Mouse (Mus musculus) CH12.LX (cell line): ENCODE data around the gene Sart3. TPM values are rescaled to one million over a fixed set of nuclear protein-coding genes. Genes with fewer than 3 reads are reported as not detected.

ENCODE experiments used
- DNase-seq: peaks from one replicate; pipeline ENCODE4 v3.0.0-alpha.2; 2013; ENCODE audit errors: extremely low read depth
- H3K27ac ChIP-seq: 2 replicates; pipeline ENCODE4 v1.5.1; 2012; ENCODE audit warnings: low read depth, mild to moderate bottlenecking, control low read depth, moderate library complexity; ENCODE audit not compliant: insufficient read depth
- H3K27me3 ChIP-seq: replicated peaks from 2 replicates; pipeline ENCODE3; 2012; ENCODE audit warnings: inconsistent platforms
- H3K36me3 ChIP-seq, 2 experiments: replicated peaks in 1 of 2; 2 replicates each; pipeline versions ENCODE3 to v1.6.1; 2012; ENCODE audit warnings: inconsistent platforms in 1 of 2, low read length in 1 of 2, mild to moderate bottlenecking in 1 of 2, mixed read lengths in 1 of 2, moderate library complexity in 1 of 2; ENCODE audit not compliant: control insufficient read depth in 1 of 2, insufficient read depth in 1 of 2
- H3K4me1 ChIP-seq, 2 experiments: 2 replicates each; pipeline ENCODE4 v1.6.1; 2012; ENCODE audit warnings: inconsistent platforms in 1 of 2, moderate library complexity in 1 of 2; ENCODE audit not compliant: insufficient read depth in 2 of 2, control insufficient read depth in 1 of 2
- H3K4me2 ChIP-seq: 2 replicates; pipeline ENCODE4 v1.6.1; 2012; ENCODE audit warnings: low read depth, mild to moderate bottlenecking, control low read depth; ENCODE audit not compliant: poor library complexity, insufficient read depth, severe bottlenecking
- H3K4me3 ChIP-seq, 3 experiments: fragments of 150-350 bp in 1 of 3; sonication (generic) in 1 of 3; replicated peaks in 1 of 3; 2 replicates each; pipeline versions ENCODE3 to v1.5.1; 2011 to 2012; ENCODE audit warnings: low read depth in 2 of 3, low read length in 2 of 3, mild to moderate bottlenecking in 2 of 3, moderate library complexity in 2 of 3, control low read depth in 1 of 3, improper control_type of control experiment in 1 of 3, inconsistent platforms in 1 of 3, mixed read lengths in 1 of 3; ENCODE audit not compliant: poor library complexity in 1 of 3
- H3K79me2 ChIP-seq: replicated peaks from 2 replicates; pipeline ENCODE4 v1.6.1; 2012; ENCODE audit warnings: mild to moderate bottlenecking, moderate library complexity; ENCODE audit not compliant: control insufficient read depth, poor library complexity, insufficient read depth, severe bottlenecking; ENCODE audit errors: extremely low read depth
- H3K9ac ChIP-seq: 2 replicates; pipeline ENCODE4 v1.6.1; 2012; ENCODE audit warnings: low read depth, mild to moderate bottlenecking, control low read depth, moderate library complexity; ENCODE audit not compliant: insufficient read depth
- H3K9me3 ChIP-seq: replicated peaks from 2 replicates; pipeline ENCODE3; 2012; ENCODE audit warnings: low read length, inconsistent platforms, mixed read lengths
- CTCF ChIP-seq, 2 experiments: IDR thresholded peaks in 1 of 2; conservative IDR thresholded peaks in 1 of 2; 2 replicates each; pipeline ENCODE4 v1.5.1; 2011 to 2012; ENCODE audit warnings: low read depth in 2 of 2, low read length in 2 of 2, improper control_type of control experiment in 1 of 2, inconsistent platforms in 1 of 2, mild to moderate bottlenecking in 1 of 2, moderate library complexity in 1 of 2
- E2F4 ChIP-seq: IDR thresholded peaks from 2 replicates; pipeline ENCODE4 v1.6.1; 2011; ENCODE audit warnings: low read depth, low read length, improper control_type of control experiment; ENCODE audit not compliant: insufficient replicate concordance
- ELF1 ChIP-seq: IDR thresholded peaks from 2 replicates; pipeline ENCODE4 v1.6.1; 2014; ENCODE audit warnings: low read depth, mild to moderate bottlenecking, inconsistent platforms, low read length, improper control_type of control experiment
- EP300 ChIP-seq: IDR thresholded peaks from 2 replicates; pipeline ENCODE4 v1.6.1; 2011; ENCODE audit warnings: low read length, improper control_type of control experiment
- ETS1 ChIP-seq: conservative IDR thresholded peaks from 2 replicates; pipeline ENCODE4 v1.6.1; 2012; ENCODE audit warnings: low read depth, mild to moderate bottlenecking, inconsistent platforms, low read length, improper control_type of control experiment, moderate library complexity
- HCFC1 ChIP-seq: IDR thresholded peaks from 2 replicates; pipeline ENCODE4 v1.6.1; 2012; ENCODE audit warnings: low read depth, mild to moderate bottlenecking, inconsistent platforms, low read length, improper control_type of control experiment
- IRF4 ChIP-seq: IDR thresholded peaks from 2 replicates; pipeline ENCODE4 v1.6.1; 2014; ENCODE audit warnings: low read depth, mild to moderate bottlenecking, inconsistent platforms, low read length, improper control_type of control experiment
- JUND ChIP-seq: conservative IDR thresholded peaks from 2 replicates; pipeline ENCODE4 v1.6.1; 2011; ENCODE audit warnings: low read depth, low read length, improper control_type of control experiment
- KAT2A ChIP-seq: IDR thresholded peaks from 2 replicates; pipeline ENCODE4 v1.6.1; 2012; ENCODE audit warnings: low read length, improper control_type of control experiment, inconsistent platforms; ENCODE audit not compliant: insufficient replicate concordance
- NRF1 ChIP-seq: IDR thresholded peaks from 2 replicates; pipeline ENCODE4 v1.6.1; 2014; ENCODE audit warnings: low read depth, mild to moderate bottlenecking, inconsistent platforms, low read length, improper control_type of control experiment, moderate library complexity
- PAX5 ChIP-seq: IDR thresholded peaks from 2 replicates; pipeline ENCODE4 v1.6.1; 2012; ENCODE audit warnings: low read length, inconsistent platforms, mixed read lengths
- POLR2A ChIP-seq: IDR thresholded peaks from 2 replicates; pipeline ENCODE4 v1.6.1; 2011; ENCODE audit warnings: low read depth, mild to moderate bottlenecking, improper control_type of control experiment, low read length
- POLR2AphosphoS2 ChIP-seq: IDR thresholded peaks from 2 replicates; pipeline ENCODE4 v1.6.1; 2011; ENCODE audit warnings: low read depth, low read length, improper control_type of control experiment
- RAD21 ChIP-seq: IDR thresholded peaks from 2 replicates; pipeline ENCODE4 v1.6.1; 2011; ENCODE audit warnings: low read depth, mild to moderate bottlenecking, low read length, improper control_type of control experiment, moderate library complexity
- RCOR1 ChIP-seq: conservative IDR thresholded peaks from 2 replicates; pipeline ENCODE4 v1.6.1; 2012; ENCODE audit warnings: low read depth, mild to moderate bottlenecking, inconsistent platforms, low read length, improper control_type of control experiment
- SIN3A ChIP-seq: IDR thresholded peaks from 2 replicates; pipeline ENCODE4 v1.6.1; 2012; ENCODE audit warnings: low read length, improper control_type of control experiment, inconsistent platforms
- SMC3 ChIP-seq: IDR thresholded peaks from 2 replicates; pipeline ENCODE4 v1.6.1; 2011; ENCODE audit warnings: low read depth, low read length, improper control_type of control experiment
- TBP ChIP-seq: conservative IDR thresholded peaks from 2 replicates; pipeline ENCODE4 v1.6.1; 2011; ENCODE audit warnings: low read depth, low read length, improper control_type of control experiment
- ZC3H11A ChIP-seq: IDR thresholded peaks from 2 replicates; pipeline ENCODE4 v1.6.1; 2012; ENCODE audit warnings: low read depth, mild to moderate bottlenecking, inconsistent platforms, low read length, improper control_type of control experiment
- ZMIZ1 ChIP-seq: IDR thresholded peaks from 2 replicates; pipeline ENCODE4 v1.6.1; 2012; ENCODE audit warnings: low read depth, mild to moderate bottlenecking, inconsistent platforms, low read length, improper control_type of control experiment
- dilution Hi-C: fragments of 300-500 bp; cut with MboI; formaldehyde crosslinking; loops from 2 replicates; pipeline ENCODE4 v1.14.3; 2020; ENCODE audit warnings: low sequenced_read_pairs; ENCODE audit not compliant: extremely low pct_unique_long_range_greater_than_20kb, extremely low pct_ligation_motif_present
- in situ Hi-C: fragments of 300-500 bp; cut with MboI; formaldehyde crosslinking; loops from 3 replicates; pipeline ENCODE4 v1.14.3; 2019; ENCODE audit warnings: low sequenced_read_pairs, low pct_ligation_motif_present, low pct_unique_long_range_greater_than_20kb, mixed read lengths
- polyA plus RNA-seq: library from polyadenylated mRNA; unstranded; fragments of >175 nt; gene quantifications from 2 replicates; pipeline ENCODE4 v1.2.1, GENCODE M21; 2012; ENCODE audit warnings: low read depth; ENCODE audit not compliant: insufficient read length
- total RNA-seq, 2 experiments: library from RNA; depleted of rRNA; stranded (reverse); fragments of 300-350 nt in 1 of 2; fragments of >200 nt in 1 of 2; gene quantifications; 2 replicates each; pipeline ENCODE4 v1.2.3; 2012 to 2014

Sart3 gene
- total and polyA plus RNA-seq, 3 experiments, result 28.8 to 104 (median 67.0) TPM

DNA sequence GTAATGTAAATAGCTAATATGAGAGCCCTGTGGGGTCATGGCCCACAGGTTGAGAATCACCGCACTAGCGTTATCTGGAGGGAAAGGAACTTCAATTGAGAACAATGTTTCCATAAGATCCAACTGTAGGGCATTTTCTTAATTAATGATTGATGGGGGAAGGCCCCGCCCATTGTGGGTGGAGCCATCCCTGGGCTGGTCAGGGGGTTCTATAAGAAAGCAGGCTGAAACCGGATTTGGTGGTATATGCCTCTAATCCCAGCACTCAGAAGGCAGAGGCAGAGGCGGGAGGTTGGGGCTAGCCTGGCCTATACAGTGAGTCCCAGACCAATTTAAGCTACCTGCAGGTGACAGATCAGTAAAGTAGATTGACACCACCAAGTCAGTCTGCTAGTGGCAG lies 37.9 kb downstream of the Sart3 start:
- H3K4me1 ChIP-seq, result peaks cover 10 to 21% of the 10 kb centered on the region in 2 experiments
- no peak for TF ChIP-seq IRF4
- no peak for TF ChIP-seq ZMIZ1
- no peak for TF ChIP-seq TBP
- no peak for TF ChIP-seq PAX5
- TF ChIP-seq RCOR1, result no peak
- TF ChIP-seq NRF1, result no peak
- H3K4me3 ChIP-seq, result no peak overlapping the region
- dilution Hi-C loops (no loop called here), in situ Hi-C loops (loop anchor here (5.0 kb wide), 2 partner anchors 147 to 372 kb away; no protein-coding TSS in a partner anchor)
- no peaks in the 10 kb centered on the region for H3K79me2 ChIP-seq
- DNase-seq, result no peak
- H3K9me3 ChIP-seq, result peaks cover 2% of the 10 kb centered on the region
- H3K9ac ChIP-seq, result no peak overlapping the region
- H3K4me2 ChIP-seq, result no peak overlapping the region
- peaks cover 21 to 26% of the 10 kb centered on the region in 2 experiments for H3K36me3 ChIP-seq
- H3K27ac ChIP-seq, result no peak overlapping the region
- H3K27me3 ChIP-seq, result peaks cover 21% of the 10 kb centered on the region

DNA sequence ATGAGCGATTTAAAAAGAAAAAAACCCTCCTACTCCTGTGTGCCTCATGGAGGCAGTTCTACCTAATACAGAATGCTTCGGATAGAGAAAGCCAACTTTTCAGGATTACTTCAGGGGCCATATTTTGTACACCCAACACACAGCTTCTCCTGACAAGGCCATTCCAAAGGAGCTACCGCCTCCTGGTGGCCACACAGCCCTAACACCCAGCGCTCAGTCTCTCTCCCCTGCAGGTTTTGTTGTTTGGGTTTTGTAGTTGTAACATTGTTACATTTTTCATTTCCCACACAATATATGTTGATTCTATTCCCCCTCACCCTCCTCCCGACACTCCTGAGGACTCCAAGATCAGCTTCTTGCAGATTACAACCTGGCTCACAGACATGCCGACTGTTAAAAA lies 40.1 kb downstream of the Sart3 start:
- Histone ChIP-seq H3K27me3 (peaks cover 39% of the 10 kb centered on the region), H3K4me2 (no peak overlapping the region)
- dilution Hi-C loops, result no loop called here
- TF ChIP-seq JUND, result no peak
- peak; percentile 34; the same call in 1 of the 2 replicates for TF ChIP-seq ZC3H11A
- peak; percentile 86 for TF ChIP-seq SMC3
- TF ChIP-seq RAD21, result peak; percentile 93
- peak; percentile 79 to 90 for TF ChIP-seq CTCF (conservative IDR thresholded peaks at IDR 0.05 in 1 of 2, IDR thresholded peaks at IDR 0.05 in 1 of 2; ENCODE audit: low read depth in 2 of 2, low read length in 2 of 2)
- no peak for TF ChIP-seq KAT2A
- TF ChIP-seq, all 38 proteins: peak for 4
- Histone ChIP-seq H3K4me3 (no peak overlapping the region), H3K36me3 (peaks cover under 1 to 4% of the 10 kb centered on the region in 2 experiments), H3K79me2 (no peaks in the 10 kb centered on the region), H3K4me1 (peaks cover 8 to 19% of the 10 kb centered on the region in 2 experiments), H3K9me3 (peaks cover 5% of the 10 kb centered on the region), H3K27ac (no peak overlapping the region), H3K9ac (no peak overlapping the region)
- in situ Hi-C loops, result loop anchor here (5.0 kb wide), 2 partner anchors 145 to 370 kb away; no protein-coding TSS in a partner anchor
- peak; percentile 58 for DNase-seq

DNA sequence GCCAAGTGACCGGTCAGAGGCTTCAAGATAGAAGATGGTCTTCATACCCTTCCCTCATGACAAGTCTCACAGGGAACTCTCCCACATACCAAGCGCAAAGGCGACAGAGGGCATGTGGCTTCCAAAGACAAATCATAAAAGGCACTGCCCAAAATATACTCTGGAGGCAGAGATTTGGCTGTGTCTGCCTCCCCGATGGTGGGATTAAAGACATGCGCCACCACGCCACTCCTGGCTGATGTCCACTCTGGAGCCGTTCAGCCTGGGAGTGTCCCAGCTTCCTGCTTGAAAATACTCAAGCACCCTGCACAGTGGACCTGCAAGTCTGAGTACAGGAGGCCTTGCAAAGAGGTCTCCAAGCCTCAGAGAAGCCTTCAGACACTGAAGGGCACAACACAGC lies 41.1 kb downstream of the Sart3 start:
- Histone ChIP-seq H3K4me1 (peaks cover 2 to 9% of the 10 kb centered on the region in 2 experiments; a peak in 3 of 4 replicates), H3K4me2 (no peak overlapping the region), H3K27me3 (peaks cover 49% of the 10 kb centered on the region), H3K9me3 (peaks cover 5% of the 10 kb centered on the region), H3K79me2 (no peaks in the 10 kb centered on the region), H3K4me3 (no peak overlapping the region), H3K27ac (no peak overlapping the region), H3K36me3 (no peaks in the 10 kb centered on the region), H3K9ac (no peak overlapping the region)
- DNase-seq, result no peak
- in situ Hi-C loops, result loop anchor here (5.0 kb wide), 2 partner anchors 144 to 369 kb away; no protein-coding TSS in a partner anchor
- dilution Hi-C loops, result no loop called here
- TF ChIP-seq TBP (no peak), KAT2A (no peak), HCFC1 (no peak), NRF1 (no peak), SIN3A (no peak), POLR2A (no peak), EP300 (no peak), CTCF (conservative IDR thresholded peaks at IDR 0.05 in 1 of 2, IDR thresholded peaks at IDR 0.05 in 1 of 2; ENCODE audit: low read depth in 2 of 2, low read length in 2 of 2) (no peak), ZC3H11A (no peak), POLR2AphosphoS2 (no peak), E2F4 (no peak), ELF1 (no peak), JUND (no peak), ETS1 (no peak)
